8 mouse cellular contexts compared by ENCODE assay signal in genomic region chr8:94011076-94012012, GRCm38 (mm10). TPM values are rescaled to one million over a fixed set of nuclear protein-coding genes. Genes with fewer than 3 reads are reported as not detected.
A peak's percentile ranks its signal among the peaks of the same experiment; 100 is the strongest.
DNase-seq lines count a peak whose midpoint lies in the region; ATAC-seq and TF ChIP-seq lines count a peak whose summit lies in the region.

No protein-coding gene starts in this region.

- ATAC-seq in embryonic facial prominence, embryonic 12.5 days (ENCODE audit: insufficient number of reproducible peaks, insufficient read depth, low FRiP score, low TSS enrichment): no peak
- ATAC-seq in hindbrain, embryonic 16.5 days: no peak; the same call in 1 of the 2 replicates
- ATAC-seq in liver, embryonic 12.5 days: peak; percentile 50; the same call in 1 of the 2 replicates

- peak overlapping the region; percentile 89 for H3K9ac ChIP-seq in embryonic facial prominence, embryonic 12.5 days
- H3K9ac ChIP-seq in hindbrain, embryonic 16.5 days (ENCODE audit: low read depth, low read length): peak overlapping the region; percentile 93
- H3K9ac ChIP-seq in liver, embryonic 12.5 days: peak overlapping the region; percentile 99

- peak overlapping the region; percentile 92 for H3K4me3 ChIP-seq in testis, adult 2 months (ENCODE audit: control insufficient read depth, low read depth, low read length)
- H3K4me3 ChIP-seq in embryonic facial prominence, embryonic 12.5 days: peak overlapping the region; percentile 65
- peak overlapping the region; percentile 85 for H3K4me3 ChIP-seq in hindbrain, embryonic 16.5 days (ENCODE audit: low read length)
- peak overlapping the region; percentile 97 for H3K4me3 ChIP-seq in liver, embryonic 12.5 days
- peak overlapping the region; percentile 95 for H3K4me3 ChIP-seq in spleen, adult 2 months (ENCODE audit: extremely low read depth, insufficient read depth, insufficient read length)

- no peak for DNase-seq in testis, postnatal 14 days (ENCODE audit: low spot score)
- DNase-seq in spleen, adult 2 months (ENCODE audit: low read depth in 1 of 2, low spot score in 2 of 2): peak in 1 of 2 experiments; percentile 9
- no peak for DNase-seq in adrenal gland, adult 8-10 months
- DNase-seq in urinary bladder, postnatal 36 days (ENCODE audit: low spot score in 2 of 2): no peak

- no peak for TF ChIP-seq CTCF in testis, adult 2 months (IDR thresholded peaks at IDR 0.05; ENCODE audit: control insufficient read depth, insufficient read depth, insufficient replicate concordance, low read depth, low read length)
- no peak for TF ChIP-seq CTCF in spleen, adult 2 months (IDR thresholded peaks at IDR 0.05; ENCODE audit: extremely low read depth, insufficient read depth, insufficient read length, insufficient replicate concordance)

- peak overlapping the region; percentile 95 for H3K27ac ChIP-seq in testis, adult 2 months (ENCODE audit: control insufficient read depth, insufficient read depth, low read depth, low read length)
- H3K27ac ChIP-seq in embryonic facial prominence, embryonic 12.5 days: peak overlapping the region; percentile 90
- peak overlapping the region; percentile 93 for H3K27ac ChIP-seq in hindbrain, embryonic 16.5 days (ENCODE audit: low read depth, low read length)
- H3K27ac ChIP-seq in liver, embryonic 12.5 days: peak overlapping the region; percentile 98
- H3K27ac ChIP-seq in spleen, adult 2 months (ENCODE audit: insufficient read depth, low read length): peak overlapping the region; percentile 94

- no peaks in the 10 kb centered on the region for H3K27me3 ChIP-seq in testis, adult 2 months (ENCODE audit: control insufficient read depth, insufficient read depth, low read length)
- H3K27me3 ChIP-seq in embryonic facial prominence, embryonic 12.5 days: no peaks in the 10 kb centered on the region
- H3K27me3 ChIP-seq in hindbrain, embryonic 16.5 days (replicated peaks; ENCODE audit: control insufficient read depth, insufficient read depth, low read length): no peaks in the 10 kb centered on the region
- H3K27me3 ChIP-seq in liver, embryonic 12.5 days (replicated peaks): no peaks in the 10 kb centered on the region
- H3K27me3 ChIP-seq in spleen, adult 2 months (ENCODE audit: control insufficient read depth, insufficient read depth, low read length): no peaks in the 10 kb centered on the region

- no peaks in the 10 kb centered on the region; the same call in 1 of the 2 replicates for H3K36me3 ChIP-seq in testis, adult 2 months (ENCODE audit: control insufficient read depth, insufficient read depth, low read length)
- no peaks in the 10 kb centered on the region for H3K36me3 ChIP-seq in embryonic facial prominence, embryonic 12.5 days
- H3K36me3 ChIP-seq in hindbrain, embryonic 16.5 days (ENCODE audit: control insufficient read depth, insufficient read depth, low read length): no peaks in the 10 kb centered on the region
- peaks cover 19% of the 10 kb centered on the region for H3K36me3 ChIP-seq in liver, embryonic 12.5 days
- H3K36me3 ChIP-seq in spleen, adult 2 months (ENCODE audit: control insufficient read depth, insufficient read depth, low read length): no peaks in the 10 kb centered on the region

- peak overlapping the region; percentile 90 for H3K4me2 ChIP-seq in embryonic facial prominence, embryonic 12.5 days (replicated peaks)
- peak overlapping the region; percentile 90 for H3K4me2 ChIP-seq in hindbrain, embryonic 16.5 days (ENCODE audit: low read length)
- H3K4me2 ChIP-seq in liver, embryonic 12.5 days: peak overlapping the region; percentile 100

- 3% methylated on average over 48 of the region's 48 CpGs for WGBS in embryonic facial prominence, embryonic 12.5 days
- WGBS in hindbrain, embryonic 16.5 days: 3% methylated on average over 48 of the region's 48 CpGs
- WGBS in liver, embryonic 12.5 days (ENCODE audit: insufficient replicate concordance): 2% methylated on average over 48 of the region's 48 CpGs
- 2% methylated on average over 48 of the region's 48 CpGs for WGBS in spleen, adult 2 months

- peaks cover 10% of the 10 kb centered on the region for H3K4me1 ChIP-seq in testis, adult 2 months (ENCODE audit: control insufficient read depth, insufficient read depth, low read length)
- H3K4me1 ChIP-seq in embryonic facial prominence, embryonic 12.5 days: peaks cover 27% of the 10 kb centered on the region
- H3K4me1 ChIP-seq in hindbrain, embryonic 16.5 days (ENCODE audit: control insufficient read depth, insufficient read depth, low read depth, low read length): peaks cover 21% of the 10 kb centered on the region
- H3K4me1 ChIP-seq in liver, embryonic 12.5 days: peaks cover 57% of the 10 kb centered on the region
- peaks cover 11% of the 10 kb centered on the region for H3K4me1 ChIP-seq in spleen, adult 2 months (ENCODE audit: control insufficient read depth, insufficient read depth, insufficient read length)

- H3K9me3 ChIP-seq in embryonic facial prominence, embryonic 12.5 days: no peaks in the 10 kb centered on the region
- H3K9me3 ChIP-seq in hindbrain, embryonic 16.5 days (ENCODE audit: control insufficient read depth, low read length): no peaks in the 10 kb centered on the region
- no peaks in the 10 kb centered on the region for H3K9me3 ChIP-seq in liver, embryonic 12.5 days (replicated peaks)

- TF ChIP-seq POLR2A in testis, adult 2 months (IDR thresholded peaks at IDR 0.05; ENCODE audit: control insufficient read depth, low read depth, low read length): 0 out of 2 replicates have a peak, but pooled peaks have one; percentile 3
- TF ChIP-seq POLR2A in spleen, adult 2 months (IDR thresholded peaks at IDR 0.05; ENCODE audit: low read depth, low read length): no peak

RNA-seq across cellular contexts. Expression of gene Amfr, which starts 1.3 kb away (rescaled TPM):
- 78.7 and 82.2 TPM in 2 replicates for polyA plus RNA-seq in testis, adult 2 months (2012; rRNA removed)
- polyA plus RNA-seq in embryonic facial prominence, embryonic 12.5 days (2016; fragmentation: Nextera tagmentation; extraction: Ambion mirVana): 58.0 and 60.1 TPM in 2 replicates
- 57.4 and 71.5 TPM in 2 replicates for polyA plus RNA-seq in hindbrain, embryonic 16.5 days (2015; fragmentation: Nextera tagmentation; extraction: Ambion mirVana)
- polyA plus RNA-seq in liver, embryonic 12.5 days (2016; fragmentation: Nextera tagmentation; extraction: Ambion mirVana): 78.1 and 79.9 TPM in 2 replicates
- polyA plus RNA-seq in spleen, adult 2 months (2012; rRNA removed): 70.4 and 76.9 TPM in 2 replicates
- total RNA-seq in adrenal gland, adult 8-10 months (2022): 100 to 1,000 TPM; 211 to 343 (median 258) TPM

RNA-seq across cellular contexts. Expression of gene Nudt21, which starts 25.5 kb away (rescaled TPM):
- polyA plus RNA-seq in testis, adult 2 months (2012; rRNA removed): 35.1 and 53.0 TPM in 2 replicates
- 124 and 140 TPM in 2 replicates for polyA plus RNA-seq in embryonic facial prominence, embryonic 12.5 days (2016; fragmentation: Nextera tagmentation; extraction: Ambion mirVana)
- 77.1 and 78.7 TPM in 2 replicates for polyA plus RNA-seq in hindbrain, embryonic 16.5 days (2015; fragmentation: Nextera tagmentation; extraction: Ambion mirVana)
- 100 and 102 TPM in 2 replicates for polyA plus RNA-seq in liver, embryonic 12.5 days (2016; fragmentation: Nextera tagmentation; extraction: Ambion mirVana)
- polyA plus RNA-seq in spleen, adult 2 months (2012; rRNA removed): 63.0 and 72.5 TPM in 2 replicates
- total RNA-seq in adrenal gland, adult 8-10 months (2022): 10 to 100 TPM; 37.5 to 51.4 (median 43.6) TPM

RNA-seq across cellular contexts. Expression of gene Ogfod1, which starts 25.7 kb away (rescaled TPM):
- 5.3 and 8.3 TPM in 2 replicates for polyA plus RNA-seq in testis, adult 2 months (2012; rRNA removed)
- 14.4 and 15.6 TPM in 2 replicates for polyA plus RNA-seq in embryonic facial prominence, embryonic 12.5 days (2016; fragmentation: Nextera tagmentation; extraction: Ambion mirVana)
- polyA plus RNA-seq in hindbrain, embryonic 16.5 days (2015; fragmentation: Nextera tagmentation; extraction: Ambion mirVana): 15.8 and 16.2 TPM in 2 replicates
- polyA plus RNA-seq in liver, embryonic 12.5 days (2016; fragmentation: Nextera tagmentation; extraction: Ambion mirVana): 7.2 and 8.2 TPM in 2 replicates
- 4.1 and 4.3 TPM in 2 replicates for polyA plus RNA-seq in spleen, adult 2 months (2012; rRNA removed)
- 10 to 100 TPM; 23.0 to 31.3 (median 27.4) TPM for total RNA-seq in adrenal gland, adult 8-10 months (2022)
